Comparison of ENCODE assay signal across 17 mouse cellular contexts in genomic region chr7:111880067-111880675, GRCm38 (mm10).
"Had no signal": no experiment of that assay in that cellular context is flagged by ENCODE, and none has a peak within 500 bp of the region (broad histone marks: within the 10 kb centered on the region; RNA-seq: fewer than 3 reads in every experiment).

No protein-coding gene starts in this region.

- H3K4me3 ChIP-seq: kidney, embryonic 15.5 days; limb, embryonic 12.5 days; limb, embryonic 15.5 days; neural tube, embryonic 13.5 days had no signal

- H3K9me3 ChIP-seq: kidney, embryonic 15.5 days; limb, embryonic 12.5 days; limb, embryonic 15.5 days; neural tube, embryonic 13.5 days had no signal

- H3K36me3 ChIP-seq: kidney, embryonic 15.5 days; limb, embryonic 12.5 days; limb, embryonic 15.5 days; neural tube, embryonic 13.5 days had no signal

- H3K27ac ChIP-seq: kidney, embryonic 15.5 days; limb, embryonic 12.5 days; limb, embryonic 15.5 days; liver, embryonic 14.5 days; neural tube, embryonic 13.5 days had no signal

- H3K27me3 ChIP-seq: kidney, embryonic 15.5 days; limb, embryonic 12.5 days; limb, embryonic 15.5 days; neural tube, embryonic 13.5 days had no signal

- DNase-seq: kidney, adult 8-10 months; kidney, postnatal 10 days; kidney, postnatal 36 days; left cerebral cortex, postnatal 4 days; liver, postnatal 0 days; lung, postnatal 14 days; lung, postnatal 4 days; midbrain, embryonic 14.5 days; thymus, adult 18-20 months; thymus, postnatal 36 days had no signal

- H3K9ac ChIP-seq: kidney, embryonic 15.5 days; limb, embryonic 12.5 days; limb, embryonic 15.5 days; liver, embryonic 14.5 days; liver, postnatal 0 days; neural tube, embryonic 13.5 days had no signal

- H3K4me2 ChIP-seq: kidney, embryonic 15.5 days; limb, embryonic 12.5 days; limb, embryonic 15.5 days; liver, embryonic 11.5 days; midbrain, embryonic 11.5 days; neural tube, embryonic 13.5 days had no signal

- H3K4me1 ChIP-seq: kidney, embryonic 15.5 days; limb, embryonic 12.5 days; limb, embryonic 15.5 days; neural tube, embryonic 13.5 days had no signal

- ATAC-seq: liver, postnatal 0 days had no signal
